Mouse (Mus musculus): ENCODE results near the gene Cfap54. TPM values are rescaled to one million over a fixed set of nuclear protein-coding genes. Genes with fewer than 3 reads are reported as not detected.

Gene Cfap54
- polyA plus RNA-seq (2015; fragmentation: Nextera tagmentation; extraction: Ambion mirVana) = 0.19 and 0.52 TPM in 2 replicates

DNA sequence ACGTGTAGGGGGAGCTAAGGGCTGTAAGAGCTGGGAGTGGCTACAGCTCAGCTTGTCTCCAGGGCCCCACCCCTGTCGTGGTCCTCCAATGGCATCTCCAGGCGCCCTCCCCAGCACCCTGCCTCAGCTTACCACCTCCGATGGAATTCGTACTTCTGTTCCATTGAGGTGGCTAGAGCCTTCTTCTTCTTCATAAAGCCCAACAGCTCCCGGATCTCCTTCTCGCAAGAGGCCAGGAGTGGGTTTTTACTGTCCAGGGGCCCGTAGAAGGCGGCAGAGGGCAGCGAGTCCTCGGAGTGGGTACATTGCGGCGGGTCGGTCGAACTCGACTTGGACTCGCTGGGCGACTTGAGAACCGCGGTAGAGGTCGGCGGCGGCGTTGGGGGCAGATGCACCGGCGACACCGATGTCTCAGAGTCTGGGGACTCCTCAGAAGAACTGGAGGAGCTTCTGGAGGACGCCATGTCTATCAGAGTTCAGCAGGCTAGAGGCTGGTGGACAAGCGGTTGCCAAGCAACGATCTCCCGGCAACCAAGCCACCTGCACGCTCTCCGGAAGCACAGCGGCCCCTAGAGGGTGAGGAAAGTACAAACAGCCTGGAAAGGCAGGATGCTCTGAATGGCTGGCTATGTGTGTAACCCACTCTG lies at the start of gene Cfap54:
Cfap54 (minus strand) TSS at position 486 of the 647 bp plus-strand sequence.
- Histone ChIP-seq H3K9ac (no peak within 1 kb of the TSS), H3K4me1 (replicated peaks) (peaks cover 8% of the 10 kb centered on the region), H3K27ac (no peak within 1 kb of the TSS), H3K9me3 (replicated peaks) (no peaks in the 10 kb centered on the region), H3K4me3 (peak within 1 kb of the TSS; percentile 52), H3K4me2 (peak within 1 kb of the TSS; percentile 68), H3K36me3 (no peaks in the 10 kb centered on the region), H3K27me3 (no peaks in the 10 kb centered on the region)
- under 1% methylated on average over 34 of the region's 34 CpGs for WGBS
- ATAC-seq (replicated peaks; ENCODE audit: insufficient number of reproducible peaks, insufficient read depth, low FRiP score, low read depth) = peak; percentile 86

DNA sequence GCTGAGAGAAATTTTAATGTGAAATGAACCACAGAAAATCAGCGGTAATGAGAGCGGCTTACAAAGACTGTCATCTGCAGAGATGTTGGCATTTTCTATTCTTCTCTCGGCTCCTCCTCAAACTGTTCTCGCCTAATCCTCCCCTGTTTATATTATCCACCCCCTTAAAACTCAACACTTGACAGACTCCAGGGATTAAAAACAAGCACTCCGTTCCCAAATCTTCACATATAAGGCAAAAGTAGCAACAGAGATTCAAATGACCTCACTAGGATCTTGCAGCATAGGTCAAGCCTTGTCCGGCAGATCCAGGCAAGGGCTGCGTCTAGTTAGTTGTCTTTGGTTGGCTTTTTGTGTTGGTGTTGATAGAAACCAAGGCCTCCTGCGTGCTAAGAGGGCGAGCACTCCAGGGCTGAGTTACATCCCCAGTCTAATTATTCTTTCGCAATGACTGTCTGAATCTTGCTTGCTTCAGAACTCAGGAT lies 49.1 kb upstream of the Cfap54 start:
- no peak for ATAC-seq (replicated peaks; ENCODE audit: insufficient number of reproducible peaks, insufficient read depth, low FRiP score, low read depth)
- H3K27ac ChIP-seq = no peak overlapping the region
- H3K4me2 ChIP-seq = no peak overlapping the region

DNA sequence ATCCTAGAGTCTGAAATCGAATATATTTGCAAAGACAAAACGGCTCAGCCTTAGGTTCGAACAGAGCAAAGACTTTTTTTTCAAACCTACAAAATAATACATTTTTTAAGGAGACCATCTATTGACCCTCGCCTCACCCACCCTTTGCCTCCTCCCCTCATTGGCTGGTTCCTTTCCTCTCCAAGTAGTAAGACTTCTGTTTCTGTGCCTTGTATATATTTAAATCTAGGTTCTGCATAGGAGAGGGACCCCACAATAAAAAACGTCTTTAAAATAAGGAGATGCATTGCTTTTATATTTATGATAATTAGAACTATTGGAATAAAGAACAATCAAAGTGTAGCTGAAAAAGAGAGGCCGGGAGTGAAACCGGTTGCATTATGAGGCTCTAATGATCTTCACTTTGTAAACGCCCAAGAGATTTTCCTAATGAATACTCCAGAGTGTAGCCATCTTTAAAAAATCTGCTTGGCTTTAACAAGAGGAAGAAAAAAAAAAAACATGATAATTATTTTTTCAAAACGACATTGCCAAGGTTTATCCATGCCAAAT lies 48.6 kb upstream of the Cfap54 start:
- Histone ChIP-seq H3K27ac (no peak overlapping the region), H3K36me3 (no peaks in the 10 kb centered on the region), H3K9ac (no peak overlapping the region), H3K4me3 (no peak overlapping the region), H3K27me3 (no peaks in the 10 kb centered on the region), H3K4me2 (no peak overlapping the region), H3K9me3 (replicated peaks) (no peaks in the 10 kb centered on the region), H3K4me1 (replicated peaks) (no peaks in the 10 kb centered on the region)
- 75% methylated on average over 9 of the region's 9 CpGs for WGBS
- ATAC-seq (replicated peaks; ENCODE audit: insufficient number of reproducible peaks, insufficient read depth, low FRiP score, low read depth) = no peak

More for the DNA sequence above, 49.1 kb upstream of the Cfap54 start:
- no peaks in the 10 kb centered on the region for H3K36me3 ChIP-seq
- H3K4me1 ChIP-seq (replicated peaks) = no peaks in the 10 kb centered on the region
- H3K9ac ChIP-seq = no peak overlapping the region
- H3K27me3 ChIP-seq = no peaks in the 10 kb centered on the region
- WGBS = 67% methylated on average over 10 of the region's 10 CpGs
- no peak overlapping the region for H3K4me3 ChIP-seq
- H3K9me3 ChIP-seq (replicated peaks) = no peaks in the 10 kb centered on the region

DNA sequence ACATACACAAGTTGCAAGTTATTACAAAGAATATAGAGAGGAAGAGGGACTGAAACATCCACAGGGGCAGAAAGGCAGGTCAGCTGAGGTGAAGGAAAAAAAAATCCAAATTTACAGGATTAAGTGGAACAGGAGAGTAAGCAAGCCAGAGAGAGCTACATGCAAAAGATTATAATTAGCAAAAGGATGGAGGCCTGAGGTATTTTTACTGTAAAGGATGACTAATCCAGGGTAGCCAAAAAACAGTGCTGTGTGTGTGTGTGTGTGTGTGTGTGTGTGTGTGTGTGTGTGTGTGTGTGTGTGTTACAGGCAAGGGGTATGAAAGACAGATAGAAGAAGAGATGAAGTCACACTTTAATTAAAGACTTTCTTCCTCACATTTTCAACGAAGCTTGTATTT lies 47.9 kb upstream of the Cfap54 start:
- no peak overlapping the region for H3K9ac ChIP-seq
- no peaks in the 10 kb centered on the region for H3K4me1 ChIP-seq (replicated peaks)
- WGBS = 69% methylated on average over 1 of the region's 1 CpGs
- H3K27ac ChIP-seq = no peak overlapping the region
- H3K4me3 ChIP-seq = no peak overlapping the region
- no peaks in the 10 kb centered on the region for H3K9me3 ChIP-seq (replicated peaks)
- H3K36me3 ChIP-seq = no peaks in the 10 kb centered on the region
- no peak for ATAC-seq (replicated peaks; ENCODE audit: insufficient number of reproducible peaks, insufficient read depth, low FRiP score, low read depth)
- no peak overlapping the region for H3K4me2 ChIP-seq
- H3K27me3 ChIP-seq = no peaks in the 10 kb centered on the region

DNA sequence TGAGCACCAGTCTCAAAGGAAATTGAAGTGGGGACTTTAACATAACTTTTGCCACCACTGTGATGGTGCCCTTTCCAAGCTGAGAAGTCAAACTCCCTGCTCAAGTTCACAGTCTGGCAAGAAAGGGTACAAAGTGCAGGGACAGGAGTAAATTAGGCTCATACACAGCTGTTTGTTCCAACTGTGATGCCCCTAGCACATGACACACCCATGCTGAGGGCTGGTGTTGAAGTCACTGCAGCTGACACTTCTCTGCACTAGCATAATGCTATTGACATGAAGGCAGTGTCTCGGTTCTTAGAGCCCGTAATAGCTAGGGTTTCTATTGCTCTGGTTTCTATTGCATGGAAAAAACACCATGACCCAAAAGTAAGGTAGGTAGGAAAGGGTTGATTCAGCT lies 47.1 kb upstream of the Cfap54 start:
- ATAC-seq (replicated peaks; ENCODE audit: insufficient number of reproducible peaks, insufficient read depth, low FRiP score, low read depth) = no peak
- H3K4me1 ChIP-seq (replicated peaks) = no peaks in the 10 kb centered on the region
- H3K27me3 ChIP-seq = no peaks in the 10 kb centered on the region
- no peak overlapping the region for H3K4me2 ChIP-seq
- no peak overlapping the region for H3K9ac ChIP-seq
- WGBS = 80% methylated on average over 2 of the region's 2 CpGs
- no peak overlapping the region for H3K4me3 ChIP-seq
- H3K9me3 ChIP-seq (replicated peaks) = no peaks in the 10 kb centered on the region
- H3K27ac ChIP-seq = no peak overlapping the region
- no peaks in the 10 kb centered on the region for H3K36me3 ChIP-seq

DNA sequence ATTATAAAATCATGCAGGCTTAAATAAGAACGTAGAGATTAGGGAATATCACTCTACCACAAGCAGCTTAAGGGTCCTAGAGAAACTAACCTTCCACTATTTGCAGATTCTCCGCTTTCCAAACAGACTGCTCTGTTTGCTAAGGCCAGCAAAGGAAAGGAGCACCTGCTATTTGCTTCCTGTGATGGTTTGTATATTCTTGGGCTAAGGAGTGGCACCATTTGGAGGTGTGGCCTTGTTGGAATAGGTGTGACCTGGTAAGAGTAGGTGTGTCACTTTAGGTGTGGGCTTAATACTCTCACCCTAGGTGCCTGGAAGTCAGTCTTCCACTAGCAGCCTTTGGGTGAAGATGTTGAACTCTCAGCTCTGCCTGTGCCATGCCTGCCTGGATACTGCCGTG lies 44.6 kb upstream of the Cfap54 start:
- Histone ChIP-seq H3K4me2 (no peak overlapping the region), H3K27me3 (no peaks in the 10 kb centered on the region), H3K27ac (no peak overlapping the region), H3K4me3 (no peak overlapping the region), H3K36me3 (no peaks in the 10 kb centered on the region), H3K9me3 (replicated peaks) (no peaks in the 10 kb centered on the region), H3K9ac (no peak overlapping the region), H3K4me1 (replicated peaks) (0 out of 2 replicates have a peak, but pooled peaks cover 2% of the 10 kb centered on the region)
- no peak for ATAC-seq (replicated peaks; ENCODE audit: insufficient number of reproducible peaks, insufficient read depth, low FRiP score, low read depth)
- 72% methylated on average over 3 of the region's 3 CpGs for WGBS

DNA sequence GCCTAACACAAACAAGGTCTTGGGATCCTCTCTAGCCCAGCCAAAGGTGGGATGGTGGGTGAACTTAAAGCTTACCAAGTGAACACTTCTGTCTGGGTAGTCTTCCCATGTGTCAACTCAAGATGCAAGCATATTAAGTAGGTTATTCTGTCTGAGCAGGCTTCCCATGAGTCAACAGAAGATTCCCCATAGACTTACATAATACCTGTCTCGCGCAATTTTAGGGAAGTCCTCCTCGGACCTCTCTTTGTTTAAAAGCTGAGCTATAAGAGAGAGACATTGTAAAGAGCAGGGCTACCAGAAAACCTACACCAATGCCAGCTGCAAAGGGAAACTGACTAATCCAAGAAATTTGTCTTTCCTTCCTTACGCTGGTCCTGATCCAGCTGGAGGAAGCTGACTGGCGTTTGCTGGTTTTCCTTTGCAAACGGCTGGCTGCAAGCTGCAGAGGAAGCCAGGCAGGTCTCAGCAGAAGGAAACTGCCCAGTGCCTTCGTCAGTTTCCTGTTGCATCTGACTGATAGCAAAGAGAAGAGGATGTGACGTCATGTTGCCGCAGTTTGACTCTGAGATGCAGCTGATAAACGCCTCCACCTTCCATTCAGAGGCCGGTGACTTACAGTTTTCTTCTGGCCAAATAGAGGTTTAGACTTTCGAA lies 42.7 kb upstream of the Cfap54 start:
- peak; percentile 66 for ATAC-seq (replicated peaks; ENCODE audit: insufficient number of reproducible peaks, insufficient read depth, low FRiP score, low read depth)
- H3K9me3 ChIP-seq (replicated peaks) = no peaks in the 10 kb centered on the region
- WGBS = 42% methylated on average over 12 of the region's 12 CpGs

DNA sequence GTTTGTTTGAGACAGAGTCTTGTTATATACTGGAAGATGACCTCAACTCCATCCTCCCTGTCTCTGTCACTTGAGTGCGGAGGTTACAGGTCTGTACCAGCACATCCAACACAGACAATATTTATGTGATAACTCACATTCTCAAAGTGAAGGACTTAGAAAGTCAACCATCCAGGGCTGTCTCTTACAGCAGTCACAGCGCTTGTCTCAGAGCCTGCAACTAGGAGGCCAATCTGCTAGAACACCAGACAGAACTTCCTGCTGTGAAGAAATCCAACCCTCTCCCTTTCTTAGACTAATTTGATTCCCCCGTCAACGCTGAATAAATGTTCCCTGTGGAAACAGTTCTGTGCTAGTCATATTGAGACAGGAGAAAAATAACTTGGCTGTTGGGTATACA lies 41.9 kb upstream of the Cfap54 start:
- no peak for ATAC-seq (replicated peaks; ENCODE audit: insufficient number of reproducible peaks, insufficient read depth, low FRiP score, low read depth)
- H3K27ac ChIP-seq = peak overlapping the region; percentile 75
- H3K9ac ChIP-seq = no peak overlapping the region
- H3K27me3 ChIP-seq = no peaks in the 10 kb centered on the region
- 0 out of 2 replicates have a peak, but pooled peaks cover 2% of the 10 kb centered on the region for H3K4me1 ChIP-seq (replicated peaks)
- H3K36me3 ChIP-seq = no peaks in the 10 kb centered on the region
- WGBS = 66% methylated on average over 4 of the region's 4 CpGs
- no peak overlapping the region for H3K4me2 ChIP-seq
- no peaks in the 10 kb centered on the region for H3K9me3 ChIP-seq (replicated peaks)
- no peak overlapping the region for H3K4me3 ChIP-seq

More for the DNA sequence above, 42.7 kb upstream of the Cfap54 start:
- Histone ChIP-seq H3K4me1 (replicated peaks) (0 out of 2 replicates have a peak, but pooled peaks cover 2% of the 10 kb centered on the region), H3K27ac (peak overlapping the region; percentile 75), H3K9ac (no peak overlapping the region), H3K27me3 (no peaks in the 10 kb centered on the region), H3K36me3 (no peaks in the 10 kb centered on the region), H3K4me2 (peak overlapping the region; percentile 26), H3K4me3 (no peak overlapping the region)

DNA sequence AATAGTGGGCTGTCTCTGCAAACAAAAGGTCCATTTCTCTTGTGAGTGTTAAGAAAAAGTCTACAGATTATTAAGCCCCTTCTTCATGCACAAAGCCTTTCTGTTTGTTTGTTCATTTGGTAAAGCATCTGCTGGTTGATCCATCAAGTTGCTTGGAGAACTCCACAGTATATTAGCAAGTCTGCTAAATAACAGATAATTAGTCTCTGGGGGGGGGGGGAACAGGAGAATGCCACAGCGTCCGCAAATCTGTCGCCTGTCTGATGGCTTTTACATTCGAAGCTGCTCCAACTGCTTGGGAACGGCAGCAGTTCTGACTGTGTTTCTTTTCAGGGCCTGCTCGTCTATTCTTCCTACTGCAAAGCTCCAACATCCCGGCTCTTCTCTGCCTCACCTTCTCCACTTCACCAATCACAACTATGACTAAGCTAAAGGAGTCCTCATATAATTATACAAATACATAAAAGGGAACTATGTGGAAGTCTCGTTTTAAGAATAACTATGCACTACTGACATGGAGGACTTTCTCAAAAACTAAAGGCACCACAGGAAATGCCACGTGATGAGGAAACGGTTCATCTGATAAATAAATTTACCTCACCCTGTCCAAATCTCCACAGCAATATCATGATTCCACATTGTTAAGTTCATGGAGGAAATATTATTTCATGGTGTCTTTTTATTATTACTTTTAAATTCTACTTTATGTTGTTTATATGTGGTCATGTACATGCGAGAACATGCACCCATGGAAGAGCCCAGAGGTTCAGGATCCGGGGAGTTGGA lies 41.2 kb upstream of the Cfap54 start:
- Histone ChIP-seq H3K27me3 (no peaks in the 10 kb centered on the region), H3K9ac (no peak overlapping the region), H3K9me3 (replicated peaks) (no peaks in the 10 kb centered on the region), H3K36me3 (no peaks in the 10 kb centered on the region), H3K27ac (0 out of 2 replicates have a peak overlapping the region, but pooled peaks have one; percentile 75), H3K4me2 (no peak overlapping the region), H3K4me3 (no peak overlapping the region), H3K4me1 (replicated peaks) (0 out of 2 replicates have a peak, but pooled peaks cover 2% of the 10 kb centered on the region)
- 63% methylated on average over 12 of the region's 12 CpGs for WGBS
- ATAC-seq (replicated peaks; ENCODE audit: insufficient number of reproducible peaks, insufficient read depth, low FRiP score, low read depth) = no peak

DNA sequence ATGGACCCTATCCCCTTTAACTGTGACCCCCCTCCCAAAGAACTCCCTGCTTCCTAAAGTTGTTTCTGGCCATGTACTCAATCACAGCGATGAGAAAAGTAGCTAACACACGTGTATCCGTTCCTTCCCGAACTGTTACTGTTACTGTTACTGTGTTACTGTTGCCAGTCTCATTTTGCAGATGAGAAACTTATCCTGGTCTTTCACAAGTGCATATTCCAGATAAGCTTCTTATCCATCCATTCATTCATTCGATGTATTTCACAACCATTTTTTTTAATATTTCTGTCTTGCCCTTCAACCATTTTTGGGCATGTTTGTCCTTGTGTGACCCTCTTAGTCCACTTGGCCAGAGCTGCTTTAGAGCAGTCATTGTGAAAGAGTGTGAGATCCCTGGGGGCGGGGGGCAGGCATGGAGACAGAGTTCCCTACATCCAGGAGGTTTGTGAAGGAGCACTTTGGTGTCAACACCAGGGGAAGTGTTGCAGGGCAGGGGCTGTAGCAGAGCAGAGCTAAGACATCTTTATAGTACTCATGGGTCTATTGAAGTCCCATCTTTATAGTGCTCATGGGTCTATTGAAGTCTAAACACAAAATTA lies 39.9 kb upstream of the Cfap54 start:
- no peaks in the 10 kb centered on the region for H3K9me3 ChIP-seq (replicated peaks)
- no peaks in the 10 kb centered on the region for H3K36me3 ChIP-seq
- no peak overlapping the region for H3K4me2 ChIP-seq
- 0 out of 2 replicates have a peak, but pooled peaks cover 2% of the 10 kb centered on the region for H3K4me1 ChIP-seq (replicated peaks)
- ATAC-seq (replicated peaks; ENCODE audit: insufficient number of reproducible peaks, insufficient read depth, low FRiP score, low read depth) = no peak
- H3K9ac ChIP-seq = no peak overlapping the region
- 85% methylated on average over 6 of the region's 6 CpGs for WGBS
- H3K4me3 ChIP-seq = no peak overlapping the region
- no peaks in the 10 kb centered on the region for H3K27me3 ChIP-seq
- H3K27ac ChIP-seq = no peak overlapping the region

DNA sequence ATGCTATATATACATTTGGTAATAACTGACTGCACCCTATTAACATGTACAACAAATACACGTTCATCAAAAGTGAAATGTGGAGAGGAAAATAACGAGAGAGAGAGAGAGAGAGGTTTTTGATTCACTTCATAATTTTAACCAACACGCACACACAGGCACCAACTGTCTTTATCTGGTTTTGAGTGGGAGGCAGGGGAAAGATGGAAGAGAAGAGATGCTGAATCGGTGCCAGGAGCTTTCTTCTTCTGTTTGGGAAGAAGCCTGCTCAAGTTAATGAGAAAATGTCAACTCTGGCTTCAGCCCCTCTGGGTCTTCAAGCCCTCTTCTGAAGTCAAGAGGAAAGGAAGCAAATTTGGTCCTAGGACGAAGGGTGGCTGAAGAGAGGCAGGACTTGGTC lies 38.4 kb upstream of the Cfap54 start:
- Histone ChIP-seq H3K9ac (no peak overlapping the region), H3K4me1 (replicated peaks) (0 out of 2 replicates have a peak, but pooled peaks cover 2% of the 10 kb centered on the region), H3K9me3 (replicated peaks) (no peaks in the 10 kb centered on the region), H3K4me3 (no peak overlapping the region), H3K27ac (no peak overlapping the region), H3K36me3 (no peaks in the 10 kb centered on the region), H3K4me2 (no peak overlapping the region), H3K27me3 (no peaks in the 10 kb centered on the region)
- no peak for ATAC-seq (replicated peaks; ENCODE audit: insufficient number of reproducible peaks, insufficient read depth, low FRiP score, low read depth)
- WGBS = 61% methylated on average over 5 of the region's 5 CpGs
